Mouse (Mus musculus): Measurements from ENCODE around the gene Phactr4.

DNA sequence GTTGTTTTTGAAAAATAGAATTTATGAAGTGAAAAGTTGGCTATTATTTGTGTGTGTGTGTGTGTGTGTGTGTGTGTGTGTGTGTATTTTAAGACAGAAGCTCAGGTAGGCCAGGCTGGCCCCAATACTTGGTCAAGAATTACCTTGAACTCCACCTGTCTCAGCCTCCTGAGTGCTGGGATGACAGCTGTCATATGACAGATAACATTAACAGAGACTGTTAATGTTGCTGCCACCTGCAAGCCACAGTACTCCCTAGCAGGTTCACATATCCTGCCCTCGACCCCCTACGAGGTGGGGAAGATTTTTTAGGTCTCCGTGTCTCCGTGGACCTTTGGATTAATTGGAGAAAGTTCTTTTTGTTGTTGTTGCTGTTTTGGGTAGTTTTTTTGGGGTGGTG is 5.2 kb upstream of the Phactr4 start:
- TF ChIP-seq CTCF (IDR thresholded peaks at IDR 0.05; ENCODE audit: extremely low read depth, insufficient read length, insufficient replicate concordance, low read depth, low read length) (no peak), POLR2A (IDR thresholded peaks at IDR 0.05; ENCODE audit: low read depth, low read length) (no peak)
